Mouse (Mus musculus) hindbrain, postnatal 0 days (tissue): ENCODE data around the gene Wnt1. TPM values are rescaled to one million over a fixed set of nuclear protein-coding genes. Genes with fewer than 3 reads are reported as not detected.
"Not testable (repeated sequence)": the region's sequence is repeated elsewhere in the genome, so short reads cannot be mapped to it uniquely, and the experiment has no call there.

Experiments used
- ATAC-seq: fragments of 200-750 bp; cut with Nextera tagmentation; 2 replicates; pipeline ENCODE4 v1.8.0; 2017; ENCODE audit warnings: mild to moderate bottlenecking, moderate TSS enrichment, moderate library complexity
- DNase-seq: peaks from one replicate; pipeline ENCODE4 v3.0.0-alpha.2; 2015; ENCODE audit warnings: low spot score
- H3K27ac ChIP-seq: fragments of 300-500 bp; sonication (generic); 2 replicates; pipeline ENCODE4 v1.5.1; 2014; ENCODE audit warnings: mild to moderate bottlenecking
- H3K27me3 ChIP-seq: fragments of 300-500 bp; sonication (generic); 2 replicates; pipeline ENCODE4 v1.6.1; 2014; ENCODE audit warnings: low read length, mixed read lengths; ENCODE audit not compliant: insufficient read depth
- H3K36me3 ChIP-seq: fragments of 300-500 bp; sonication (generic); 2 replicates; pipeline ENCODE4 v1.6.1; 2014; ENCODE audit warnings: low read length, mixed read lengths; ENCODE audit not compliant: insufficient read depth
- H3K4me1 ChIP-seq: fragments of 300-500 bp; sonication (generic); 2 replicates; pipeline ENCODE4 v1.6.1; 2014; ENCODE audit warnings: antibody characterized with exemption, low read length, mixed read lengths; ENCODE audit not compliant: insufficient read depth
- H3K4me2 ChIP-seq: fragments of 300-500 bp; sonication (generic); 2 replicates; pipeline ENCODE4 v1.6.1; 2014; ENCODE audit warnings: low read depth, mild to moderate bottlenecking, low read length, moderate library complexity, mixed read lengths
- H3K4me3 ChIP-seq: fragments of 300-500 bp; sonication (generic); 2 replicates; pipeline ENCODE4 v1.5.1; 2014; ENCODE audit warnings: low read length
- H3K9ac ChIP-seq: fragments of 300-500 bp; sonication (generic); replicated peaks from 2 replicates; pipeline ENCODE4 v1.6.1; 2014; ENCODE audit warnings: mild to moderate bottlenecking, low read length, moderate library complexity, mixed read lengths
- H3K9me3 ChIP-seq: fragments of 300-500 bp; sonication (generic); 2 replicates; pipeline ENCODE4 v1.6.1; 2016; ENCODE audit warnings: low read length, mixed read lengths
- CTCF ChIP-seq: IDR thresholded peaks from 2 replicates; pipeline ENCODE4 v1.5.1; 2016; ENCODE audit warnings: antibody characterized with exemption, control low read depth, low read depth
- WGBS: fragments of 180-500 bp; shearing (Covaris S2); extraction: QIAGEN DNeasy Blood & Tissue Kit; methylation state at CpG from one replicate; pipeline ENCODE4 v1.1.7; 2014; 5-methylcytosine and 5-hydroxymethylcytosine counted together
- polyA plus RNA-seq: library from polyadenylated mRNA; unstranded; fragments of >200 nt; fragmentation: Nextera tagmentation; extraction: Ambion mirVana; gene quantifications from 2 replicates; pipeline ENCODE4 v1.2.1, GENCODE M21; 2015
- total RNA-seq: library from RNA; depleted of rRNA; stranded (reverse); fragments of >200 nt; gene quantifications from 2 replicates; pipeline ENCODE4 v1.2.3, GENCODE M21; 2014

The Wnt1 gene
- total and polyA plus RNA-seq, 2 experiments from 2014 or later = 0.05 to 0.59 TPM

DNA sequence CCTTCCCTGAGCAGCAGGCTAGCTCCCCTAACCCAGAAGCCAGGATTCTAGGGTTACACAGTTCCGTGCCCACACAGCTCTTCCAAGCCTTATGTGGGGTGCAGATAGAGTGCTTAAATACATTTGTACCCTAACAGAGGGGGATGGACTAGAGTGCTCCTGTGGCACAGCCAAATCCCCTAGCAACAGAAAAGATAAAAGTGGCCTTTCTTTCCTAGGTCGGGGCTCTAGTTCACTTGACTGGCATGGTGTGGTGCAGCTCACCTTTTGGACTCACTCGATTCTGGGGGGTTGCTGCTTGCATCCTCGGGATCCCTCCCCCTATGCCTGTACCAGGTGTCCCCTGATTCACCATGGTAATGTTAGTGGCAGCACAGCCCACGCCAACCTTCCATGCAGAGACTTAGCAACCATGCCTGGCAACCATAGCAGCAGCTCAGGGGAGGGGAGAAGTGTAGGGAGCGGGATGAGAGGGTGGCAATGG, 19.0 kb downstream of the Wnt1 start:
- Histone ChIP-seq H3K9ac (peak overlapping the region; percentile 34; the same call in 1 of the 2 replicates), H3K4me2 (peak overlapping the region; percentile 70), H3K27ac (no peak overlapping the region), H3K4me1 (peaks cover 25% of the 10 kb centered on the region; the same call in 1 of the 2 replicates), H3K27me3 (peaks cover 42% of the 10 kb centered on the region), H3K36me3 (0 out of 2 replicates have a peak, but pooled peaks cover under 1% of the 10 kb centered on the region), H3K9me3 (no peaks in the 10 kb centered on the region), H3K4me3 (peak overlapping the region; percentile 50; the same call in 1 of the 2 replicates)
- 7% methylated on average over 6 of the region's 6 CpGs for WGBS
- DNase-seq (peak; percentile 45), ATAC-seq (no peak)
- no peak for TF ChIP-seq CTCF

DNA sequence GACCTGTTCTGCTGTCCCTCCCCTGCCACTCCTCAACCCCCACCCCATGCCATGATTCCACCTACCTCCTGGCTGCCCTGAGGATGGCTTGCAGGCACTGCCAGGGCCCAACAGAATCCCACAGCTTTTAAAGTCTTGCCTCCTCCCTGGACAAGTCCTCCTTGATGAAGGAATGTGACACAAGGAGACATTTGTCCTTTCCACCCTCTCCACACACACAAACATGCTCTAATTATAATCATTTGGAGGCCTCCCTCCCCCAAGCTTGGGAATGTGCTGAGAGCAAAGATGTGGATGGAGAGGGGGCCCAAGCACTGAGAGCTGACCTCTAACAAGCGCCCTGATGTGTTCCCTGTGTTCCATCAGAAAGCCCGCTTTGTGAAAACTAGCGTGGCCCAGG, 19.7 kb downstream of the Wnt1 start, which contains the start of gene Ddn:
Ddn (minus strand) TSS at position 101 of the 400 bp plus-strand sequence.
- 0 out of 2 replicates have a peak, but pooled peaks cover 6% of the 10 kb centered on the region for H3K36me3 ChIP-seq
- ATAC-seq (no peak), DNase-seq (no peak)
- peaks cover 39% of the 10 kb centered on the region for H3K27me3 ChIP-seq
- WGBS = 40% methylated on average over 3 of the region's 3 CpGs
- H3K27ac ChIP-seq = no peak within 1 kb of the TSS
- H3K4me1 ChIP-seq = peaks cover 25% of the 10 kb centered on the region; the same call in 1 of the 2 replicates
- TF ChIP-seq CTCF = no peak
- peak within 1 kb of the TSS; percentile 70 for H3K4me2 ChIP-seq
- peak within 1 kb of the TSS; percentile 34; the same call in 1 of the 2 replicates for H3K9ac ChIP-seq
- peak within 1 kb of the TSS; percentile 50 for H3K4me3 ChIP-seq
- H3K9me3 ChIP-seq = no peaks in the 10 kb centered on the region

DNA sequence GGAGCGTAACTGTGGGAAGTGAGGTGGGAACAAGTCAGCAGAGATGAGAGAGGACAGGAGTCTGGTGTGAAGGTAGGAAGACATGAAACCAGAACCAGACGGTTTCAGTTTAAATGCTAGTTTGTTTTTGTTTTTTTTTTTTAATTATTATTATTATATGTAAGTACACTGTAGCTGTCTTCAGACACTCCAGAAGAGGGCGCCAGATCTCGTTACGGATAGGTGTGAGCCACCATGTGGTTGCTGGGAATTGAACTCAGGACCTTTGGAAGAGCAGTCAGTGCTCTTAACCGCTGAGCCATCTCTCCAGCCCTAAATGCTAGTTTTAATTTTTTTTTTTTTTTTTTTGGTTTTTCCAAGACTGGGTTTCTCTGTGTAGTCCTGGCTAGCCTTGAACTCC, 20.6 kb downstream of the Wnt1 start:
- Histone ChIP-seq H3K4me1 (peaks cover 25% of the 10 kb centered on the region; the same call in 1 of the 2 replicates), H3K27me3 (peaks cover 31% of the 10 kb centered on the region)
- ATAC-seq, DNase-seq, H3K9ac ChIP-seq, H3K4me3 ChIP-seq, H3K36me3 ChIP-seq, H3K27ac ChIP-seq, H3K4me2 ChIP-seq, H3K9me3 ChIP-seq: not testable (repeated sequence)
- peak; percentile 24; the same call in 1 of the 2 replicates for TF ChIP-seq CTCF
- 72% methylated on average over 6 of the region's 6 CpGs for WGBS

DNA sequence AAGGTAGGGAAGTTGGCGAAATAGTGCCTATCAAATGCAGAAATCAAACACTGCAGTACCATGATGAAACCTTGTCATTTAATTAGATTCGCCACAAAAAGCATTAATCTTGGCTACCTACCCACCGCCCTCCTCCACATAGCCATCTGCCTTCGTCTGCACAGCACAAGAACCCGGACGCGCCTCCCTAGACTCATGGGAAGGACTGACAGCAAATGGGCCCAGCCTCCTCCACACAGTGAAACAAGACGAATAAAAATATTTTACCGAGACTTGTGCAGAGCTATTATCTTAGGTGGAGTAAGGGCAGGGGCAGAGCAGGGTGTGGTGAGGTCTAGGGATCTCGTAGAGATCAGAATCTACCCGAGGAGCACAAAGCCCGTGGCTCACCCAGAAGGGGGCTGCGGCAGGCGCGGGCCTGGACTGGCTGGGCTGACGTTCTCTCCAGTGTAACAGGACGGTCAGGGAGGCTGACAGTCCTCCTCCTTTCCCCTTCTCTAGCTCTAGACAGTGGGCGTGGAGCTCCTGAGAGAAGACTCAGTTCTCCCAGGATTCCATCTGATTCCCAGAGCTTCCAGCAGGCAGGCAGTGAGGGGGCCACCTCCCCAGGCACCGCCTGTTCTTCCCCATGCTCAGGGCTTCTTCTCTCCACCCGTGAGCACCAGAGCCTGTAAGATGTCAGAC, 23.2 kb downstream of the Wnt1 start:
- 81% methylated on average over 20 of the region's 20 CpGs for WGBS
- peaks cover 13% of the 10 kb centered on the region for H3K27me3 ChIP-seq
- DNase-seq (no peak), ATAC-seq (no peak)
- peaks cover 8% of the 10 kb centered on the region; the same call in 1 of the 2 replicates for H3K4me1 ChIP-seq
- no peak for TF ChIP-seq CTCF
- no peaks in the 10 kb centered on the region for H3K9me3 ChIP-seq
- H3K36me3 ChIP-seq = peaks cover 15% of the 10 kb centered on the region; the same call in 1 of the 2 replicates
- H3K27ac ChIP-seq = no peak overlapping the region
- H3K4me3 ChIP-seq = no peak overlapping the region
- H3K9ac ChIP-seq = no peak overlapping the region
- H3K4me2 ChIP-seq = no peak overlapping the region

- H3K4me2 ChIP-seq = no peak overlapping the region
- DNase-seq (no peak), ATAC-seq (no peak)
- no peak overlapping the region for H3K27ac ChIP-seq
- no peaks in the 10 kb centered on the region for H3K4me1 ChIP-seq
- peaks cover 19% of the 10 kb centered on the region; the same call in 1 of the 2 replicates for H3K36me3 ChIP-seq
- no peak overlapping the region for H3K9ac ChIP-seq
- no peaks in the 10 kb centered on the region for H3K9me3 ChIP-seq
- WGBS = 90% methylated on average over 7 of the region's 7 CpGs
- no peak overlapping the region for H3K4me3 ChIP-seq
- TF ChIP-seq CTCF = no peak
- H3K27me3 ChIP-seq = no peaks in the 10 kb centered on the region
Observed at GRCm38 (mm10) chr15:98818171-98818570, 28.5 kb downstream of the Wnt1 start.

GRCm38 (mm10) chr15:98820937-98821336, 31.3 kb downstream of the Wnt1 start:
- TF ChIP-seq CTCF = no peak
- 83% methylated on average over 4 of the region's 4 CpGs for WGBS
- ATAC-seq = no peak
- no peak for DNase-seq
- Histone ChIP-seq H3K4me3 (no peak overlapping the region), H3K9me3 (no peaks in the 10 kb centered on the region), H3K4me2 (no peak overlapping the region), H3K27me3 (no peaks in the 10 kb centered on the region), H3K36me3 (peaks cover 16% of the 10 kb centered on the region; the same call in 1 of the 2 replicates), H3K9ac (no peak overlapping the region), H3K4me1 (no peaks in the 10 kb centered on the region), H3K27ac (no peak overlapping the region)

DNA sequence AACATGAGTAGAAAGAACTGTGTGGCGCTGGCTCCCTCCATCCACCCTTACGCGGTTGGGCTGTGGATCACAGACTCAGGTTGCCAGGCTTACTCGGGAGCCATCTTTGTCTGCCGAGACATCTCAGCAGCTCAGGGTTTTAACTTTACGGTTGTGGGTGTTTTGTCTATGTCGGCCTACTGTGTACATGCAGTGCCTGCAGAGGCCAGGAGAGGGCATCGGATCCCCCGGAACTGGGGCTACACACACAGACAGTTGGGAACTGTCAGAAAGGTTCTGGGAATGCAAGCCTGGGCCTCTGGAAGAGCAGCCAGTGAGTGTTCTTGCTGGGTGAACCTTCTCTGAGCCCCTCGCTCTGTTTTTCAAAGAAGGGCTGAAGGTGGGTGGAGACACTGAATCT, 31.7 kb downstream of the Wnt1 start:
- Histone ChIP-seq H3K9me3 (no peaks in the 10 kb centered on the region), H3K27ac (no peak overlapping the region), H3K27me3 (no peaks in the 10 kb centered on the region), H3K4me3 (no peak overlapping the region), H3K4me2 (no peak overlapping the region), H3K4me1 (no peaks in the 10 kb centered on the region), H3K9ac (no peak overlapping the region), H3K36me3 (peaks cover 16% of the 10 kb centered on the region; the same call in 1 of the 2 replicates)
- no peak for DNase-seq
- TF ChIP-seq CTCF = peak; percentile 49
- 28% methylated on average over 10 of the region's 10 CpGs for WGBS
- no peak for ATAC-seq
